Mouse (Mus musculus): ENCODE data around the gene Anxa5.

The Anxa5 gene

GRCm38 (mm10) chr3:36488899-36489589, 13.3 kb upstream of the Anxa5 start:
- DNase-seq (ENCODE audit: low spot score in 2 of 2), result no peak

GRCm38 (mm10) chr3:36488367-36488766, 12.7 kb upstream of the Anxa5 start:
- DNase-seq (ENCODE audit: low spot score in 2 of 2), result no peak

- DNase-seq (ENCODE audit: low spot score in 2 of 2), result no peak
These were observed 11.2 kb upstream of the Anxa5 start for GRCm38 (mm10) chr3:36486881-36487280.

- DNase-seq (ENCODE audit: low spot score in 2 of 2), result no peak
These were observed 10.5 kb upstream of the Anxa5 start for GRCm38 (mm10) chr3:36486176-36486575.

- DNase-seq (ENCODE audit: low spot score in 2 of 2), result no peak
These were observed 8.6 kb upstream of the Anxa5 start for GRCm38 (mm10) chr3:36484292-36484691.

- DNase-seq (ENCODE audit: low spot score in 2 of 2), result peak; percentile 17 to 29
These were observed 7.2 kb upstream of the Anxa5 start for GRCm38 (mm10) chr3:36482940-36483339.

GRCm38 (mm10) chr3:36481776-36482193, 6.1 kb upstream of the Anxa5 start:
- DNase-seq (ENCODE audit: low spot score in 2 of 2), result peak; percentile 79 to 80

- no peak for DNase-seq (ENCODE audit: low spot score in 2 of 2)
These were observed 4.8 kb upstream of the Anxa5 start for GRCm38 (mm10) chr3:36480486-36480885.

GRCm38 (mm10) chr3:36478776-36479175, 3.1 kb upstream of the Anxa5 start:
- DNase-seq (ENCODE audit: low spot score in 2 of 2), result no peak

GRCm38 (mm10) chr3:36476261-36477155, 814 bp upstream of the Anxa5 start:
- DNase-seq (ENCODE audit: low spot score in 2 of 2), result peak; percentile 15 to 23

GRCm38 (mm10) chr3:36474938-36475483, 683 bp downstream of the Anxa5 start:
- DNase-seq (ENCODE audit: low spot score in 2 of 2), result peak; percentile 82 to 83

- DNase-seq (ENCODE audit: low spot score in 2 of 2), result no peak
These were observed 1.3 kb downstream of the Anxa5 start for GRCm38 (mm10) chr3:36474421-36474820.

- DNase-seq (ENCODE audit: low spot score in 2 of 2), result no peak
These were observed 2.5 kb downstream of the Anxa5 start for GRCm38 (mm10) chr3:36473222-36473621.

- no peak for DNase-seq (ENCODE audit: low spot score in 2 of 2)
These were observed 3.8 kb downstream of the Anxa5 start for GRCm38 (mm10) chr3:36471856-36472255.

- DNase-seq (ENCODE audit: low spot score in 2 of 2), result peak; percentile 50 to 54
These were observed 6.8 kb downstream of the Anxa5 start for GRCm38 (mm10) chr3:36468871-36469270.

GRCm38 (mm10) chr3:36467632-36468031, 8.1 kb downstream of the Anxa5 start:
- DNase-seq (ENCODE audit: low spot score in 2 of 2), result no peak

- no peak for DNase-seq (ENCODE audit: low spot score in 2 of 2)
These were observed 10.2 kb downstream of the Anxa5 start for GRCm38 (mm10) chr3:36465538-36465937.

GRCm38 (mm10) chr3:36462348-36462747, 13.3 kb downstream of the Anxa5 start:
- no peak for DNase-seq (ENCODE audit: low spot score in 2 of 2)

- no peak for DNase-seq (ENCODE audit: low spot score in 2 of 2)
These were observed 13.9 kb downstream of the Anxa5 start for GRCm38 (mm10) chr3:36461819-36462218.

- no peak for DNase-seq (ENCODE audit: low spot score in 2 of 2)
These were observed 15.0 kb downstream of the Anxa5 start for GRCm38 (mm10) chr3:36460717-36461116.

- DNase-seq (ENCODE audit: low spot score in 2 of 2), result no peak
These were observed 20.1 kb downstream of the Anxa5 start for GRCm38 (mm10) chr3:36455566-36455965.

- DNase-seq (ENCODE audit: low spot score in 2 of 2), result no peak
These were observed 20.6 kb downstream of the Anxa5 start for GRCm38 (mm10) chr3:36455124-36455523.

- DNase-seq (ENCODE audit: low spot score in 2 of 2), result no peak
These were observed 23.2 kb downstream of the Anxa5 start for GRCm38 (mm10) chr3:36452502-36452901.
